Mouse (Mus musculus) intestine, embryonic 16.5 days (tissue): Measurements from ENCODE around the gene Mylk. TPM values are rescaled to one million over a fixed set of nuclear protein-coding genes. Genes with fewer than 3 reads are reported as not detected.
A peak's percentile ranks its signal among the peaks of the same experiment; 100 is the strongest.

Experiments
- ATAC-seq: fragments of 200-750 bp; cut with Nextera tagmentation; 2 replicates; pipeline ENCODE4 v1.8.0; 2017; ENCODE audit warnings: moderate TSS enrichment, moderate library complexity
- H3K27ac ChIP-seq: fragments of 300-500 bp; sonication (generic); 2 replicates; pipeline ENCODE4 v1.5.1; 2014; ENCODE audit warnings: mild to moderate bottlenecking, low read length
- H3K27me3 ChIP-seq: fragments of 300-500 bp; sonication (generic); replicated peaks from 2 replicates; pipeline ENCODE4 v1.6.1; 2014; ENCODE audit warnings: low read length, control low read depth, mixed read lengths; ENCODE audit not compliant: control insufficient read depth, insufficient read depth
- H3K36me3 ChIP-seq: fragments of 300-500 bp; sonication (generic); 2 replicates; pipeline ENCODE4 v1.6.1; 2014; ENCODE audit warnings: low read length, control low read depth; ENCODE audit not compliant: control insufficient read depth, insufficient read depth
- H3K4me1 ChIP-seq: fragments of 300-500 bp; sonication (generic); 2 replicates; pipeline ENCODE4 v1.6.1; 2014; ENCODE audit warnings: low read length, control low read depth, mixed read lengths; ENCODE audit not compliant: control insufficient read depth, insufficient read depth
- H3K4me2 ChIP-seq: fragments of 300-500 bp; sonication (generic); 2 replicates; pipeline ENCODE4 v1.6.1; 2014; ENCODE audit warnings: low read depth, low read length, control low read depth
- H3K4me3 ChIP-seq: fragments of 300-500 bp; sonication (generic); 2 replicates; pipeline ENCODE4 v1.5.1; 2014; ENCODE audit warnings: mild to moderate bottlenecking, low read length
- H3K9ac ChIP-seq: fragments of 300-500 bp; sonication (generic); 2 replicates; pipeline ENCODE4 v1.6.1; 2014; ENCODE audit warnings: low read depth, low read length
- H3K9me3 ChIP-seq: fragments of 300-500 bp; sonication (generic); 2 replicates; pipeline ENCODE4 v1.6.1; 2016; ENCODE audit warnings: low read length, control low read depth; ENCODE audit not compliant: control insufficient read depth
- WGBS: fragments of 180-500 bp; shearing (Covaris S2); extraction: QIAGEN DNeasy Blood & Tissue Kit; methylation state at CpG from one replicate; pipeline ENCODE4 v1.1.7; 2014; 5-methylcytosine and 5-hydroxymethylcytosine counted together
- polyA plus RNA-seq: library from polyadenylated mRNA; unstranded; fragments of >200 nt; fragmentation: Nextera tagmentation; extraction: Ambion mirVana; gene quantifications from 2 replicates; pipeline ENCODE4 v1.2.1, GENCODE M21; 2015

The Mylk gene
- polyA plus RNA-seq, 1 experiment from 2014 or later: 397 TPM

DNA sequence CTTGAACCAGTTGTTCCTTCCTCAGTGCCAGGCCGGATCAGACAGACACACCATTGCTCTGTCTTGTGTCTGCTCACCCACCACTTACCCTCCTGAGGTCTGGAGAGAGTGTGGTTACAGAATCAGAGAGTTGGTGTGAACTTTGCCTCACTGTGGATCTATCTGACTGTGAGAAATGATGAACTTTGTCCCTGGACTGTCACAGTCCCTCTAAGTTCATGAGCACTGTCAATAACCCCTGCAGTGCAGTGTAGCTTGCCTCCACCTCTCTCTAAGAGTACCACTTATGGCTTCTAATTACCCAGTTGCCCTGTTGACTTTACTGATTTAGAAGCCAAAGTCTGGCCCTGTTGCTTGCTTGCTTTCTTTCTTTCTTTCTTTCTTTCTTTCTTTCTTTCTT lies 142.0 kb downstream of the Mylk start:
- Histone ChIP-seq H3K27ac (no peak overlapping the region), H3K4me2 (no peak overlapping the region), H3K36me3 (no peaks in the 10 kb centered on the region), H3K4me1 (no peaks in the 10 kb centered on the region), H3K9me3 (no peaks in the 10 kb centered on the region), H3K4me3 (no peak overlapping the region), H3K9ac (no peak overlapping the region), H3K27me3 (no peaks in the 10 kb centered on the region)
- ATAC-seq: peak; percentile 76
- WGBS: 88% methylated on average over 1 of the region's 1 CpGs

DNA sequence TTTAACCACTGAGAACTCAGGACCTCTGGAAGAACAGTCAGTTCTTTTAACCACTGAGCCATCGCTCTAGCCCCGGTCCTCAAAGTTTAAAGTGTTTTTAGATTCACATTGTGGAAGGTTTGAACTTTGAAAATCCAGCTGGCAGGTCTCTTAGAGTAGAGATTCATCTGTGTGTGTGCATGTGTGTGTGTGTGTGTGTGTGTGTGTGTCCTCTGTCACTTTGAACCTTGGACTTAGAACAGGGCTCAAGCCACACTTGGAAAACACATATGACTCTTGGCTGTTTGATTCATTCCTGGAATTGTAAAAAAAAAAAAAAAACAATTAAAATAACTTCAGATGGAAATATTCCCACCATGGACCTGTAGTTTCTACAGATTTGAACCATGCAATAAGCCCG lies 149.0 kb downstream of the Mylk start:
- no peak for ATAC-seq
- Histone ChIP-seq H3K9me3 (no peaks in the 10 kb centered on the region), H3K4me3 (no peak overlapping the region), H3K9ac (no peak overlapping the region), H3K36me3 (no peaks in the 10 kb centered on the region), H3K4me2 (no peak overlapping the region), H3K27ac (no peak overlapping the region), H3K27me3 (no peaks in the 10 kb centered on the region), H3K4me1 (peaks cover under 1% of the 10 kb centered on the region)
- WGBS: 82% methylated on average over 3 of the region's 3 CpGs

DNA sequence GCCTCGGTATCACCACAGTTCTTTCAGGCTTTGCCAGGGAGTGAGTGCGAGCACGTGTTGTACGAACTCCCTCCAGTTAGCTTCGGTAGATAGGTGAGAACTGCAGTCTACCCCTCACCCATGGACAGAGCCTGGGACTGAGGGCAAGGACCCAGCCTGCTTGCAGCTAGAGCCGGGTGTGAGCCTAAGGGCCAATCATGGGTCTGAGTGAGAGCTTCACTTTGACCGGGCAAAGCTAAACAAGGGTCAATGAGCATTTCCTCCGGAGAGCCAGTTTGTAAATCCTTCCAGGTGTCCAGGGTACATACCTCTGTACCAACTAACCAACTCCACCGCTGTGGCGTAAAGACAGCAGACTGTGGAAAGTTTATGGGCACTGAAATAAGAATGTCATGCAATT lies 150.9 kb downstream of the Mylk start:
- no peaks in the 10 kb centered on the region for H3K36me3 ChIP-seq
- no peak overlapping the region for H3K4me2 ChIP-seq
- H3K4me3 ChIP-seq: no peak overlapping the region
- H3K9me3 ChIP-seq: no peaks in the 10 kb centered on the region
- no peak for ATAC-seq
- H3K27ac ChIP-seq: no peak overlapping the region
- 82% methylated on average over 10 of the region's 10 CpGs for WGBS
- H3K4me1 ChIP-seq: peaks cover 10% of the 10 kb centered on the region
- no peaks in the 10 kb centered on the region for H3K27me3 ChIP-seq
- no peak overlapping the region for H3K9ac ChIP-seq

DNA sequence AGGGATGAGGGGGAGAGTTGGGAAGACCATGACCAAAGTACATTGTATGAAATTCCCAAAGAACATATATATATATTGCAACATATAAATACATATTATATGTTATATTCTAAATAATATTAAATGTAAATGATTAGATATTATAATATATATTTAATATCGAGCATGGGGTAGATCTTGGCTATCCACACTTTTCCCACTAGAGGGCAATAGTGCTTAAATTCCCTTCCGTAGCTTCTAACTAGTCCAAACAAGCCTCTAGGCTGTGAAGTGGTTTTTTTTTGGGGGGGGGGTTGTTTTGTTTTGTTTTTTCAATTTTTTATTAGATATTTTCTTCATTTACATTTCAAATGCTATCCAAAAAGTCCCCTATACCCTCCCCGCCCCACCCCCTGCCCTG lies 152.0 kb downstream of the Mylk start:
- no peak overlapping the region for H3K4me2 ChIP-seq
- WGBS: 77% methylated on average over 3 of the region's 3 CpGs
- H3K27me3 ChIP-seq: no peaks in the 10 kb centered on the region
- peaks cover 11% of the 10 kb centered on the region for H3K4me1 ChIP-seq
- H3K36me3 ChIP-seq: no peaks in the 10 kb centered on the region
- no peak overlapping the region for H3K4me3 ChIP-seq
- no peak for ATAC-seq
- H3K9ac ChIP-seq: no peak overlapping the region
- no peaks in the 10 kb centered on the region for H3K9me3 ChIP-seq
- H3K27ac ChIP-seq: no peak overlapping the region

DNA sequence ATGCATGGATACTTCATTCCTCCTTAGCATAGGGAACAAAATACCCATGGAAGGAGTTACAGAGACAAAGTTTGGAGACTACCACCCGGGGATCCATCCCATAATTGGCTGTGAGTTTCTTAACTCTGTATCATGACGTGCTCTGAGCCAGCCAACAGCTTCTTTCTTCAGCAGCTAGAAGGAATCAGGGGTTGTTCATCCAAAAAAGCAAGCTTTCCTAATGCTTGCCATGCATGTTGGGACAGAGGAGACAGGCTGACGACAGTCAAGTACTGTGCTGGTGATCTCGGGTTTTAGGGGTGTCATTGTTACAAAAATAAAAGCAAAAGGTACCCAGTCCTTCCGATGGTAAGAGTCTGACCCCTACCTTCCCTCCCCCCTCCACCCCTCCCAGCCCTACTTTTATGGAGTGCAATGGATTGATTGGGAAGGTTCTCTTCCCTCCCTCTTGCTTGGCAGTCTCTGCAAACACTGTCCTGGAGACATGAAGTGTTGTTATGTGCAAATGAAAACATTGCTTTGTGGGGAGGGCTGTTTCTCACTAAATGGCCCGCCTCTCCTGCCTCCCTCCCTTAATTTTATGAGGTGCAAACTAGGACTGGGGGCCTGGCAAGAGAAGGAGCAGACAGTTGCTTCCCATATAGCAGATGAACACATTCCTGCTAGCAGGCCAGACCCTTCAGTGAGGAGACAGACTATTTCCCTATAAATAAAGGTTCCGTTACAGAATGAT lies 153.2 kb downstream of the Mylk start:
- H3K4me3 ChIP-seq: no peak overlapping the region
- no peak for ATAC-seq
- no peaks in the 10 kb centered on the region for H3K9me3 ChIP-seq
- H3K9ac ChIP-seq: no peak overlapping the region
- H3K36me3 ChIP-seq: no peaks in the 10 kb centered on the region
- peaks cover 14% of the 10 kb centered on the region for H3K4me1 ChIP-seq
- no peaks in the 10 kb centered on the region for H3K27me3 ChIP-seq
- no peak overlapping the region for H3K27ac ChIP-seq
- no peak overlapping the region for H3K4me2 ChIP-seq
- WGBS: 69% methylated on average over 7 of the region's 7 CpGs

DNA sequence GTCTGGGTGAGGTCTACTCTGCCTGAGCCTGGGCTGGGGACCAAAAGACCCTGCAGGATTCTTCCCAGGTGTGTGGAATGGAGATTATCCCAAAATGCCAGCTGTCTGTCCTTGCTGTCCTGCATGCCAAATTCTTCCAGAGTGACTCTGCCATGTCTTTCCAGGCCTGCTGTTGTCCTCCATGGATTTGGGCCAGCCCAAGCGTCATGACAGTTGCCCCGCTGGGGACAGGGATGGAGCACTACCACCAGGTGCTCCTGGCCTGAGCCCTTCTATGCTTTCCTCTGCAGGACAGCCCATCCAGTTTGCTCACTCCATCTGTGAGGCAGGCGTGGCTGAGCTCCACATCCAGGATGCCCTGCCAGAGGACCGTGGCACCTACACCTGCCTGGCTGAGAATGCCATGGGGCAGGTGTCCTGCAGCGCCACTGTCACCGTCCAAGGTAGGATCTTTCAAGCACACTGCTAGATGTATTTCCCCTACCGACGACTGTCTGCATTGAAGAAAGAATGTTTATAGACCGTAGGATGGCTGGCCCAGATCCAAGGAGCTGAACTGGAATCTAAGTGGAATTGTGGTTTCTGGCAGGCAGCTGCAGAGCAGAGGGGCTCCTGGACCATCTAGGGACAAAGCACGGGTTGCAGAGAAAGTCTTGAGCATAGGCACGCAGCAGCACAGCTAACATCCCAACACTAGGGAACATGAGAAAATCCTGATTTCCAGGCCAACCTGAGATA lies 154.2 kb downstream of the Mylk start:
- WGBS: 49% methylated on average over 11 of the region's 11 CpGs
- H3K9ac ChIP-seq: no peak overlapping the region
- peak overlapping the region; percentile 33 for H3K27ac ChIP-seq
- no peaks in the 10 kb centered on the region for H3K36me3 ChIP-seq
- no peak overlapping the region for H3K4me3 ChIP-seq
- H3K4me1 ChIP-seq: peaks cover 14% of the 10 kb centered on the region
- ATAC-seq: peak; percentile 36
- no peaks in the 10 kb centered on the region for H3K27me3 ChIP-seq
- H3K4me2 ChIP-seq: no peak overlapping the region
- no peaks in the 10 kb centered on the region for H3K9me3 ChIP-seq

DNA sequence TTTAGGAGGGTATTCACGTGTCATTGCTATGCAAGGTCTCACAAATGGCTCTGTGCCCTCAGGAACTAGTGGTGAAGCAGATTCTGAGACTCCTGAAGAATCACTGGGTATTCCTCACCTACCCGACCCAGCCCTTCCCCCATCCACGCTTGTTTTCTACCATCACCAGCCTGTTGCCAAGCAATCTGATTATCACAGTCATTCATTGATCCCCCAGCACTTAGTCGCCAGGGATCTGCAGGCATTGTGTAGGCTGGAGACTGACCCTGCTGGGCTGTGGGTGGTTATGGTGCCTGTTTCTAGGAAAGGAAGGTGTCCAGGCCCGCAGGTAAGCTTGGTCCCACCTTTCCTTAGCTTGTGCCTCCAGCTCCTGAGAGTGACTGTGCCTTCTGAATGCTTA lies 155.0 kb downstream of the Mylk start:
- Histone ChIP-seq H3K4me1 (peaks cover 14% of the 10 kb centered on the region), H3K9ac (no peak overlapping the region), H3K4me3 (no peak overlapping the region), H3K27me3 (no peaks in the 10 kb centered on the region), H3K36me3 (no peaks in the 10 kb centered on the region), H3K27ac (peak overlapping the region; percentile 33), H3K4me2 (no peak overlapping the region), H3K9me3 (no peaks in the 10 kb centered on the region)
- 46% methylated on average over 5 of the region's 5 CpGs for WGBS
- no peak for ATAC-seq

DNA sequence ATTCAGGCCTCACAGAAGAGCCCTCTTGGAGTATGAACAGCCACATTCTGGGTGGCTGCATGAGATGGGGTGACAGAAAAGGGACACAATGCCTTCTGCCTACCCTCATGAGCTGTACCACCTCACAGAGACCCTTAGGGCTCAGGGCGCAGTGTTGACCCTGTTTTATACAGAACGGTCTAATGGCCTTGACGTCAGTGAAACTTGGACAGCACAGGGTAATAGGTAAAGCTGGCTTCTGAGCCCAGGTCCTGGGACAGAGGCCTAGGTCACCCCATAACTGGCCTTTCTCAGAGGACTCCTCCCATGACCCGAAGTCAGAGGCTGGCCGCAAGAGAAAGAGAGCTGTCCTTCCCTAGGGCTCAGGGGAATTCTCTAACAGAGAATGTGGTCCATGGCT lies 155.5 kb downstream of the Mylk start:
- ATAC-seq: no peak
- H3K9ac ChIP-seq: peak overlapping the region; percentile 4; the same call in 1 of the 2 replicates
- H3K4me3 ChIP-seq: no peak overlapping the region

DNA sequence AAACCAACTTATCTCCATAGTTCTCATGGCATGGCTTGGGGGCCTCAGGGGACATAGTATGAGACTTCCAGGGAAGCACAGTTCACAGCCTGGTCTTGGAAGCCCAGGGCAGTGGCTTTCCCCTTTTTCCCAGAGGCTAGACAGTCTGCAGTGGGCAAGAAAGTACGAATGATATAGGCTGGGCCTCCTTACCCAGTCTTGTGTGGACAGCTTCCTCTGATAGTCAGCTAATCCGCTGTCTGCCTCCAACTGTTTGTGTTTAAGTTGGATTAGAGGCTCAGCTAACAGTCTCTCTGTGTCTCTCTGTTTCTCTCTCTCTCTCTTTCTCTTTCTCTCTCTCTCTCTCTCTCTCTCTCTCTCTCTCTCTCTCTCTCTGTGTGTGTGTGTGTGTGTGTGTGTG lies 156.0 kb downstream of the Mylk start:
- 51% methylated on average over 2 of the region's 2 CpGs for WGBS
- H3K27me3 ChIP-seq: no peaks in the 10 kb centered on the region
- no peaks in the 10 kb centered on the region for H3K36me3 ChIP-seq
- H3K9me3 ChIP-seq: no peaks in the 10 kb centered on the region
- peak overlapping the region; percentile 4; the same call in 1 of the 2 replicates for H3K9ac ChIP-seq
- H3K27ac ChIP-seq: peak overlapping the region; percentile 34; the same call in 1 of the 2 replicates
- H3K4me1 ChIP-seq: peaks cover 14% of the 10 kb centered on the region
- H3K4me3 ChIP-seq: no peak overlapping the region
- ATAC-seq: no peak
- H3K4me2 ChIP-seq: no peak overlapping the region

More for the DNA sequence above, 155.5 kb downstream of the Mylk start:
- Histone ChIP-seq H3K27me3 (no peaks in the 10 kb centered on the region), H3K27ac (0 out of 2 replicates have a peak overlapping the region, but pooled peaks have one; percentile 34), H3K4me2 (no peak overlapping the region), H3K36me3 (no peaks in the 10 kb centered on the region), H3K9me3 (no peaks in the 10 kb centered on the region), H3K4me1 (peaks cover 14% of the 10 kb centered on the region)
- 85% methylated on average over 5 of the region's 5 CpGs for WGBS
